Mouse (Mus musculus): Measurements from ENCODE around the gene Dnah8.

GRCm38 (mm10) chr17:30663170-30663569 lies 39.0 kb downstream of the Dnah8 start:
- TF ChIP-seq CTCF (conservative IDR thresholded peaks at IDR 0.05; ENCODE audit: low read length) (no peak), NANOG (IDR thresholded peaks at IDR 0.05; ENCODE audit: borderline replicate concordance, low read length) (no peak)
